Mouse (Mus musculus): ENCODE measurements around the gene Stk26. TPM values are rescaled to one million over a fixed set of nuclear protein-coding genes. Genes with fewer than 3 reads are reported as not detected.
A peak's percentile ranks its signal among the peaks of the same experiment; 100 is the strongest.

Stk26 gene
- polyA plus RNA-seq (2016; fragmentation: Nextera tagmentation; extraction: Ambion mirVana): 19.1 and 21.0 TPM in 2 replicates

DNA sequence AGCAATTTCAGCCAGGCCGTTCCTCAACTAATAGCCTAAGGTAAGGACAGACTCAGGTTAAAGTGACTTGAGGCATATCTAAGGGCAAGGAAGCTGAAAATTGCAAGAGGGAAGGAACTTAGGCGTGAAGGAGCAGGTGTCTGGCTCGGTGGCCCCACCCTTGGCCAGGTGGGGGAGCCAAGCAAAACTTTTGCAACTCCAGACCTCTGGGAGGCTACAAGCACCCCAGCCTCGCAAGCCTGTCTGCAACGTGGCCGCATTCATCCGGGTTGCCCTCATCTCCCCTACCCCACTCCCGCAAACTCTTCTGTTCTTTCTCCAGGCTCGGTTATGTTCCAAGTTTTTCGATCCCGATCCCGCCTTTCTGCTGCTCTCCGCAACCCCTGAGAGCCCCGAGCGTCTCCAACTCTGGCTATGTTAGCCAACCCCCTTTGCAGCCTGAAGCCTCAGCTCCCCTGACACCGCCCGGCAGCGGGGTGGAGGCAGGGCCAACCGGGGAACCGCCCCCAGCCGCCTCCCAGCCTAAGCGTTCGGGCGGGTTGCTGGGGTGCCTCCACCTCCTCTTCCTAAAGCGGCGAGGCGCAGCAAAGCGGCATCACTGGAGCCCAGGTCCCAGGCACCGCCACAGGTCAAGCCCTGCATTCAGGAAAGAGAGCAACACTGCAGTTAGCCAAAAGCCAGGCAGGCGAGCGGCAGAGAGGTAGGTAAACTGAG, at the start of gene Stk26:
Gene Stk26, plus strand, starts transcription at position 201 of the 714 bp plus-strand sequence.
- H3K36me3 ChIP-seq: no peaks in the 10 kb centered on the region
- H3K27me3 ChIP-seq: 0 out of 2 replicates have a peak, but pooled peaks cover 12% of the 10 kb centered on the region
- ATAC-seq (ENCODE audit: insufficient number of reproducible peaks, insufficient read depth, low FRiP score, low TSS enrichment, low read depth): peak; percentile 91
- peak within 1 kb of the TSS; percentile 53 for H3K4me3 ChIP-seq (replicated peaks)
- H3K4me1 ChIP-seq (replicated peaks): no peaks in the 10 kb centered on the region
- 16% methylated on average over 31 of the region's 31 CpGs for WGBS
- H3K9ac ChIP-seq (replicated peaks): peak within 1 kb of the TSS; percentile 63
- peak within 1 kb of the TSS; percentile 53 for H3K4me2 ChIP-seq
- peak within 1 kb of the TSS; percentile 53; the same call in 1 of the 2 replicates for H3K27ac ChIP-seq
- H3K9me3 ChIP-seq: no peaks in the 10 kb centered on the region

DNA sequence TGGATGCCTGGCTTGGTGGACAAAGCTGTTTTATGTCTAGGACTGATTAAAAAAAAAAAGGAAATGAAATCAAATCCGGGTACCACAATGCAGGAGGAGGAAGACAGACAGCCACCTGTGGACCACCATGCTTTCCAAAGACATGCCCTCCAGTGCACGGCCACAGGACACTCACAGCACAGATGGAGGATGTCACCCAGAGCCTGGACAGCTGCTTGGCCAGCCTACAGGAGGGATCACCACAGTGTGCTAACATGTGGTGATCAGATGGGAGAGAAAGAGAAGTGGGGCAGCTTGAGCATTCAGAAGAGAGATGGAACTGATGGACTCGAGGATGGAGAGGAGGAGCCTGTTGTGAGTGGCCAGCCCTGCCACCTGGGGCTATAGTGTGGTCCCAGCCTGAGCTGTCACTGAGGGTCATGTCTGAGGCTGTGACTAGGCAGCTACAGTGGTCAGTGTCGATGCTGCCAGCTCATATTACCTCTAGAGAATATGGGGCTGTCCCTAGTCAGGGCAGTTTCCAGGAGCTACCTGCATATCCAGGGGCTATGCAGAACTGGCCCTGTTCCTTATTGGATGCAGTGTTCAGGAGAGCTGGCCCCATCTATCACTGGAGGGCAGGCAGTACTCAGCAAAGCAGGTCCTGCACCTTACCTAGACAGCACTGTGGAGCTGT, 47.7 kb upstream of the Stk26 start:
- WGBS: 51% methylated on average over 4 of the region's 4 CpGs
- H3K36me3 ChIP-seq: no peaks in the 10 kb centered on the region
- ATAC-seq (ENCODE audit: insufficient number of reproducible peaks, insufficient read depth, low FRiP score, low TSS enrichment, low read depth): no peak

GRCm38 (mm10) chrX:50797798-50798197, 43.0 kb upstream of the Stk26 start:
- Histone ChIP-seq H3K4me1 (replicated peaks) (peaks cover 7% of the 10 kb centered on the region; the same call in 1 of the 2 replicates), H3K9ac (replicated peaks) (no peak overlapping the region), H3K9me3 (no peaks in the 10 kb centered on the region), H3K4me3 (replicated peaks) (no peak overlapping the region), H3K36me3 (no peaks in the 10 kb centered on the region), H3K27ac (no peak overlapping the region), H3K4me2 (no peak overlapping the region), H3K27me3 (peaks cover 9% of the 10 kb centered on the region)
- ATAC-seq (ENCODE audit: insufficient number of reproducible peaks, insufficient read depth, low FRiP score, low TSS enrichment, low read depth): no peak
- WGBS: 56% methylated on average over 1 of the region's 1 CpGs

More for the DNA sequence above, 47.7 kb upstream of the Stk26 start:
- Histone ChIP-seq H3K9me3 (no peaks in the 10 kb centered on the region), H3K9ac (replicated peaks) (no peak overlapping the region), H3K27me3 (peaks cover 9% of the 10 kb centered on the region), H3K4me1 (replicated peaks) (no peaks in the 10 kb centered on the region), H3K4me2 (no peak overlapping the region), H3K4me3 (replicated peaks) (no peak overlapping the region), H3K27ac (no peak overlapping the region)

- Histone ChIP-seq H3K27me3 (peaks cover 6% of the 10 kb centered on the region), H3K9me3 (no peaks in the 10 kb centered on the region), H3K4me1 (replicated peaks) (peaks cover 7% of the 10 kb centered on the region; the same call in 1 of the 2 replicates), H3K9ac (replicated peaks) (no peak overlapping the region), H3K4me3 (replicated peaks) (no peak overlapping the region), H3K27ac (no peak overlapping the region), H3K36me3 (no peaks in the 10 kb centered on the region), H3K4me2 (no peak overlapping the region)
- no peak for ATAC-seq (ENCODE audit: insufficient number of reproducible peaks, insufficient read depth, low FRiP score, low TSS enrichment, low read depth)
- WGBS: 63% methylated on average over 10 of the region's 10 CpGs
Observed at GRCm38 (mm10) chrX:50798571-50798970, 42.3 kb upstream of the Stk26 start.

GRCm38 (mm10) chrX:50799656-50800188, 41.1 kb upstream of the Stk26 start:
- Histone ChIP-seq H3K9ac (replicated peaks) (no peak overlapping the region), H3K4me3 (replicated peaks) (no peak overlapping the region), H3K4me2 (no peak overlapping the region), H3K9me3 (no peaks in the 10 kb centered on the region), H3K27me3 (peaks cover 3% of the 10 kb centered on the region), H3K27ac (no peak overlapping the region), H3K36me3 (no peaks in the 10 kb centered on the region), H3K4me1 (replicated peaks) (peaks cover 7% of the 10 kb centered on the region; the same call in 1 of the 2 replicates)
- 33% methylated on average over 8 of the region's 8 CpGs for WGBS
- no peak for ATAC-seq (ENCODE audit: insufficient number of reproducible peaks, insufficient read depth, low FRiP score, low TSS enrichment, low read depth)

DNA sequence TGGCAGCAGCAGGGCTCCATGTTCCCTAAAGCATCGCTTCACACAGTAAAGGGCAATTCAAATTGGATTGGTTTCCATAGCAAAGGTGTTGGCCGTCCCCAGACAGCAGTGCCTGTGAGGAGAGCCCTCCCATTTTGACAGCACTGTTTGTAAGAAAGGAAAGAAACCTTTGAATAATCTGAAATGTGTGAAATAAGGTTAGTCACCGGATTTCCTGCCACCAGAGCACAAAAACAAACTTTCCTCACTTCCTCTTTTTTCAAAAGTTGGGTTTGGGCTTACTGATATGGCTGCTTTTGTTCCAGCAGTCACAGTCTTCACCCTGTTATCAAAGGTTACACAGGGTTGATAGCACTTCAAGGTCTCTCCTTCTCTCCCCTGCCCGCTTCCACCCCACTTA, 35.2 kb upstream of the Stk26 start:
- Histone ChIP-seq H3K9ac (replicated peaks) (no peak overlapping the region), H3K27ac (no peak overlapping the region), H3K9me3 (no peaks in the 10 kb centered on the region), H3K36me3 (no peaks in the 10 kb centered on the region), H3K4me3 (replicated peaks) (no peak overlapping the region), H3K27me3 (peaks cover 4% of the 10 kb centered on the region; the same call in 1 of the 2 replicates), H3K4me2 (no peak overlapping the region), H3K4me1 (replicated peaks) (no peaks in the 10 kb centered on the region)
- 62% methylated on average over 4 of the region's 4 CpGs for WGBS
- ATAC-seq (ENCODE audit: insufficient number of reproducible peaks, insufficient read depth, low FRiP score, low TSS enrichment, low read depth): no peak

DNA sequence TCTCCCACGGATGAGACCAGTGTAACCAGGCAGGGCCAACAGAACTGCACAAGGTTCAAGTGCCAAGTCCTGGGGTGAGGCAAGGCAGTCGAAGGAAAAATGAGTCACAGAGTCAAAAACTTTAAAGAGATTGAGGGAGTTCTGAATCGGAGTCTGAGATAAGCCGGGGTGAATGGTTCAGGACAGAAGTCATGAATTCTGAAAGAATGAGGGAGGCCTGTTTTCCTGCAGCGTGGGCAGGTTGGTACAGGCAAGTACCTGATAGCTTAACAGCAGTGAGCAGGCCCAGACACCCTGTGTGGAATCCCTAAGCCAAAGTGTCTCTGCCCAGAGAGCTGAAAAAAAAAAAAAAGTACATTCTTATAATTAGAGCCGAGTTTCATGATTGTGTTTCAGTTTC, 17.0 kb upstream of the Stk26 start:
- peaks cover 3% of the 10 kb centered on the region; the same call in 1 of the 2 replicates for H3K27me3 ChIP-seq
- no peak overlapping the region for H3K4me2 ChIP-seq
- ATAC-seq (ENCODE audit: insufficient number of reproducible peaks, insufficient read depth, low FRiP score, low TSS enrichment, low read depth): no peak
- H3K36me3 ChIP-seq: no peaks in the 10 kb centered on the region
- H3K4me1 ChIP-seq (replicated peaks): no peaks in the 10 kb centered on the region
- H3K9me3 ChIP-seq: no peaks in the 10 kb centered on the region
- no peak overlapping the region for H3K27ac ChIP-seq
- H3K4me3 ChIP-seq (replicated peaks): no peak overlapping the region
- no peak overlapping the region for H3K9ac ChIP-seq (replicated peaks)
- WGBS: 59% methylated on average over 6 of the region's 6 CpGs

- Histone ChIP-seq H3K9me3 (no peaks in the 10 kb centered on the region), H3K9ac (replicated peaks) (no peak overlapping the region), H3K4me2 (no peak overlapping the region), H3K4me3 (replicated peaks) (no peak overlapping the region), H3K36me3 (no peaks in the 10 kb centered on the region), H3K27ac (no peak overlapping the region), H3K27me3 (0 out of 2 replicates have a peak, but pooled peaks cover 2% of the 10 kb centered on the region), H3K4me1 (replicated peaks) (no peaks in the 10 kb centered on the region)
- no peak for ATAC-seq (ENCODE audit: insufficient number of reproducible peaks, insufficient read depth, low FRiP score, low TSS enrichment, low read depth)
- WGBS: 77% methylated on average over 3 of the region's 3 CpGs
Observed at GRCm38 (mm10) chrX:50835592-50835991, 5.3 kb upstream of the Stk26 start.

DNA sequence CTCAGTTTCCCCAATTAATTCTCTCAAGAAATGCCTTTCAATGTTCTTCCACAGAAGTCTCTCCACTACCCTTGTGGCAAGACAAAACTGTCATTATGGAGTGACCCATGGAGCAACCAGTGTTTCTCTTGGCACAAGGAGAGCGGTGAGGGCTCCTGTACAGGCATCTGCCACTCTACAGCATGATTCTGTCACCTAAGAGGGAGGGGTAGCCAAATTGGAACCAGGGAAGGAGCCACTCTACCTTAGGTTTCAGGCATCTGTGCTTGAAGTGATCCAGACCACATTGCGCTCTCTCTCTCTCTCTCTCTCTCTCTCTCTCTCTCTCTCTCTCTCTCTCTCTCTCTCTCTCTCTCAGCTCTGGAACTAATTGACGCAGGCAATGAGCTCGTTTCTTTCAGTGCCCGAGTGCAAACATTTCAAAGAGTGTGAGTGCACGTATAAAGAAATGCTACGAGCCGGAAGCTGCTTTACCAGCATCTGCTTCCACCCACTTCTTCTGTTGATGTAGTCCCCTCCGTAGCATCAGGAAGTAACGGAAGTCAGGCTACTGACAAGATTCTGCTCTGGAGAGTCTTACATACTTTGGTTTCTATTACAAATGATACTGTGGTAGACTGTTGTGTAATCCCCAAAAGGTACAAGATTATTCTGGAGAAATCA, 4.7 kb upstream of the Stk26 start:
- 0 out of 2 replicates have a peak, but pooled peaks cover 7% of the 10 kb centered on the region for H3K27me3 ChIP-seq
- 48% methylated on average over 10 of the region's 10 CpGs for WGBS

GRCm38 (mm10) chrX:50841587-50841986, 740 bp downstream of the Stk26 start:
- 0 out of 2 replicates have a peak, but pooled peaks cover 12% of the 10 kb centered on the region for H3K27me3 ChIP-seq
- 19% methylated on average over 22 of the region's 23 CpGs for WGBS
- H3K27ac ChIP-seq: peak overlapping the region; percentile 53; the same call in 1 of the 2 replicates
- no peaks in the 10 kb centered on the region for H3K9me3 ChIP-seq
- H3K4me3 ChIP-seq (replicated peaks): peak overlapping the region; percentile 53
- peak overlapping the region; percentile 63 for H3K9ac ChIP-seq (replicated peaks)
- ATAC-seq (ENCODE audit: insufficient number of reproducible peaks, insufficient read depth, low FRiP score, low TSS enrichment, low read depth): peak; percentile 75; the same call in 1 of the 2 replicates
- H3K4me2 ChIP-seq: peak overlapping the region; percentile 53
- no peaks in the 10 kb centered on the region for H3K36me3 ChIP-seq
- no peaks in the 10 kb centered on the region for H3K4me1 ChIP-seq (replicated peaks)

More for the DNA sequence above, 4.7 kb upstream of the Stk26 start:
- Histone ChIP-seq H3K27ac (no peak overlapping the region), H3K4me2 (peak overlapping the region; percentile 19; the same call in 1 of the 2 replicates), H3K9ac (replicated peaks) (no peak overlapping the region), H3K36me3 (no peaks in the 10 kb centered on the region), H3K9me3 (no peaks in the 10 kb centered on the region), H3K4me3 (replicated peaks) (no peak overlapping the region), H3K4me1 (replicated peaks) (no peaks in the 10 kb centered on the region)
- ATAC-seq (ENCODE audit: insufficient number of reproducible peaks, insufficient read depth, low FRiP score, low TSS enrichment, low read depth): no peak
